Mouse (Mus musculus) inflammation-experienced regulatory T-cells (primary cell): Measurements from ENCODE around the gene Ss18l1. TPM values are rescaled to one million over a fixed set of nuclear protein-coding genes. Genes with fewer than 3 reads are reported as not detected.

Source experiments
- polyA plus RNA-seq, 2 experiments: library from polyadenylated mRNA; unstranded; fragments of 100-300 nt; shearing (Covaris generic); gene quantifications; one replicate each; pipeline ENCODE4 v1.2.1; 2017

Ss18l1 gene
- polyA plus RNA-seq: 1 to 10 TPM; 3.6 to 3.8 TPM

GRCm38 (mm10) chr2:180042256-180042857 is at the start of gene Ss18l1, which contains the start of gene Psma7:
Gene Ss18l1, plus strand, starts transcription at chr2:180042509.
Gene Psma7, minus strand, starts transcription at chr2:180042433.

DNA sequence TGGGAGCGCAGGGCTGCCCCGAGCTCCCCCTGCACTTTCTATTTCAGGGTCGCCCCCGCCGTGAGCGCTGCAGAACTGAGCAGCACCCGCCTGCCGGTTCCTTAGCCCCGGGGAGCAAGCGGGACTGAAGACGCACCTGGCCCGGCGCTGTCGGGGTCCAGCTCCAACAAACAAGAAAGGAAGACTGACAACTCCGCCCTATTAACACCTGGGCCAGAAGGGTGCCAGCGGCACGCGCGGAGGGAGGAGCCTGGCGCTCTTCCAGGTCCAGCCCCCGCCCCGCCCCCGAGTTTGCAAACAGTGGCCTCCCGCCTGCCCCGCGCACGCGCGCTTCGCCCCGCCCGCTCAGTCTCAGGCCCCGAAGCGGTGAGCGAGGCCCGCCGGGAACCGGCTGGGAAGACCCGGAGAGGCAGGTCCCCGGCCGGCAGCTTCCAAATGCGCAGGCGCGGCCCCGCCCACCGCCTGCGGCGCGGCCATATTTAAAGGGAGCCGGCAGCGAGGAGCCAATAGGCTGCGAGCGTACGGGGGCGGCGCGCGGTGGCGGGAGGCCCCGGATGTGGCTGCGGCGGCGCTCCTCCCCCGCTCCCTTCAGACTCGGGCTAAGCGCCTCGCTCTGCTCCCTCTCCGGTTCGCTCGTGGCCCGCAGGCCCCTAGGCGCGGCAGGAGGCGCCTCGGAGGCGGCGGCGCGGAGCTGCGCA is 17.8 kb upstream of the Ss18l1 start, which contains the start of gene Lsm14b:
Gene Lsm14b (plus strand): TSS at position 587 of the 698 bp plus-strand sequence.

DNA sequence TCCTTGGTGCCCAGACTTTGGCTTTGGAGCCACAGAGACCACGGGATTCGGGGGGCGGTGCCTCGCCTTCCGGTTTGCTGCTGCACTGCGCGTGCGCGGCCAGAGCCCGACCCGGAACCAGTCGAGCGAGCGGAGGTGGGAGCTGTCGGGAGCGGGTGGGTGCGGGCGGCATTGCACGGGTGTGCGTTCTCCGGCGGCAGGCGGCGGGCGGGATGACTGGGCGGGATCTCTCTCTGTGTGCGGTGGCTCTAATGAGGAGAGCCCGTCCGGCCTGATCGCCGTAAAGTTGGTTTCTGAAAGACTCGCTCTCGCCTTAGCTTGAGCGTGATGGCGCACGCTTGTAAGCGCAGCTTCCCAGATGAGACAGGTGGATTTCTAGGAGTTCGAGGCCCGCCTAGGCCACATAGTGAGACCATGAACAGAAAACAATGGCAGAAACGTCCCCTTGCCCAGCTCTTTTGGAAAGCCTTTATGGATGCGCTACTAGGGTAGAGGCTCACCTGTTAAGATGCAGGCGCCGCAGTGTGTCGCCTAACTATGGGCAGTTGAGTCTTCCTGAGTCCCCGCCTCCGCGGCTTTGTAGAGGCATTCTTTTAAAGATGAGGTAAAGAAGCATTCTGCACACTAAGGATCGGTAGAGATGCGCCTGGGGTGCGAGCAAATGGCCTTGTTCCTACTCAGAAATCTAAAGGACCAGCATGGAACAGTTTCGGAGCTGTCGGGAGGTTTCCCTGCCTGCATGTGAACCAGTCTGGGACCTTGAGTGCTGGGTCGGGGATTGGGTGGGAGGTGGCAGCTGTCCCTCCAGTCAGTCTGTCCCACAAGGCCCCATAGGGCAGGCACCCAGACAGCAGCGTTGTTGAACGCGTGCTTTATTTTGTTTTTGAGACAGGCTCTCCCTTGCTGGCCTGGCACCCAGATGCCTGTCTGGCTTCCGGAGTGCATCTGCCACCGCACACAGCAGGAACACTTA is 28.5 kb downstream of the Ss18l1 start, which contains the start of gene Mtg2:
Gene Mtg2 (plus strand): TSS at position 108 of the 973 bp plus-strand sequence.

GRCm38 (mm10) chr2:180103978-180104658 is 61.8 kb downstream of the Ss18l1 start, which contains the start of gene Hrh3:
Gene Hrh3, minus strand, starts transcription at chr2:180104488.

DNA sequence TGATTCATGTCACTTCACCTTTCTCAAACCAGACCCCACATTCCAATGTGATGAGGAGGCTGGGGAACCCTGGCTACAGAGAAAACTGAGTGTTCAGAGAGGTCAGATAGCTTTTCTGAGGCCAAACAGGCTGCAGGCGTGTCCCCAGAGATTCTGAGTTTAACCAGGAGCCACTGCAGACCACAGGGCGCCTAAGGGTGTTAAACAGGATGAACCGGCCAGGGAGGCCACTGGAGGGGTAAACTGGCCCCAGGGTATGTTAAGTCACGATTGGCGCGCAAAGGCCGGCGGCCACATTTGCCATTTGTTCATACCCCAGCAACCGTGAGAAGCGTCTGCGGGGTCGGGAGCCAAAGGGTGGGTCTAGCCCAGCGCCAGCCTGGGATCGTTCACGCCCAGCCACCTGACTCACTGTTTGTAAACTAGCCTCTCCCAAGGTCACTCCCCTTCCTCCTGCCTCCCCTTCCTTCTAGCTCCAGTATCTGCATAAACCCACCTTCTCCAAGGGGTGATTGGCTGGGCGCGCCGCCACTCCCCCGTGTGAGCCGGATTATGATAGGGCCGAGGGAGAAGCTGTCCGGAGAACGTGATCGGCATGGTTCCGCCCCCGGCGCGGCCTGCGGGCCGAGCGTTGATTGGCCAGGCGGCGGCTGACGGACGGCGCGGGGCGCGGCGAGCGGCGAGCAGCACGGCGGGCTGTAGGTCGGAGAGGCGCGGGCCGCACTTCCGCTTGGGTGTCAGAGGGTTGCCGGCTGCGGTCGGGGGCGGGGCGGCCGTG is 76.5 kb downstream of the Ss18l1 start, which contains the start of gene Osbpl2:
Gene Osbpl2 (plus strand): TSS at position 646 of the 778 bp plus-strand sequence.

Other genes with a start within 250 kb of the Ss18l1 start
- gene Taf4, start 65.9 kb upstream of the Ss18l1 start, polyA plus RNA-seq: 10 to 100 TPM; 20.1 to 20.5 TPM
- gene Lsm14b, start 17.5 kb upstream of the Ss18l1 start, polyA plus RNA-seq: 10 to 100 TPM; 11.5 to 18.1 TPM
- gene Psma7, start 76 bp upstream of the Ss18l1 start, polyA plus RNA-seq: 100 to 1,000 TPM; 386 to 439 TPM
- gene Mtg2, start 28.1 kb downstream of the Ss18l1 start, polyA plus RNA-seq: 10 to 100 TPM; 42.4 to 53.2 TPM
- under 1 TPM in 1 of 2 experiments, not detected in 1; 0.82 TPM for gene Hrh3, start 62.0 kb downstream of the Ss18l1 start, polyA plus RNA-seq
- 10 to 100 TPM; 50.1 to 51.8 TPM for gene Osbpl2, start 76.8 kb downstream of the Ss18l1 start, polyA plus RNA-seq
- 100 to 1,000 TPM; 131 to 177 TPM for gene Adrm1, start 129.0 kb downstream of the Ss18l1 start, polyA plus RNA-seq
- gene Lama5, start 183.3 kb downstream of the Ss18l1 start, polyA plus RNA-seq: under 1 TPM; 0.04 to 0.64 TPM
- gene Rps21, start 214.9 kb downstream of the Ss18l1 start, polyA plus RNA-seq: 100 to 1,000 TPM; 526 to 537 TPM
- 10 to 100 TPM; 58.2 to 69.3 TPM for gene Cables2, start 231.0 kb downstream of the Ss18l1 start, polyA plus RNA-seq
- 1 to 10 TPM in 1 of 2 experiments, under 1 TPM in 1; 0.06 to 1.9 TPM for gene Rbbp8nl, start 247.4 kb downstream of the Ss18l1 start, polyA plus RNA-seq